Mouse (Mus musculus) urinary bladder, adult 18-20 months (tissue): ENCODE data around the gene Tlr9.

Experiments
- DNase-seq, 2 experiments: peaks; one replicate each; pipeline ENCODE4 v3.0.0; 2022; ENCODE audit warnings: low spot score in 2 of 2, mixed read lengths in 2 of 2

Gene Tlr9

GRCm38 (mm10) chr9:106231816-106232215, 9.4 kb downstream of the Tlr9 start:
- DNase-seq: no peak

GRCm38 (mm10) chr9:106232956-106233355, 10.6 kb downstream of the Tlr9 start:
- DNase-seq: no peak

GRCm38 (mm10) chr9:106233953-106234352, 11.6 kb downstream of the Tlr9 start:
- DNase-seq: no peak

GRCm38 (mm10) chr9:106235194-106235830, 12.9 kb downstream of the Tlr9 start:
- no peak for DNase-seq

- DNase-seq: no peak
These were observed 13.9 kb downstream of the Tlr9 start for GRCm38 (mm10) chr9:106236156-106236817.

- no peak for DNase-seq
These were observed 14.4 kb downstream of the Tlr9 start for GRCm38 (mm10) chr9:106236818-106237211.

- DNase-seq: no peak
These were observed 15.0 kb downstream of the Tlr9 start for GRCm38 (mm10) chr9:106237401-106237800.

- DNase-seq: no peak
These were observed 15.5 kb downstream of the Tlr9 start for GRCm38 (mm10) chr9:106237878-106238277.

- DNase-seq: no peak
These were observed 19.3 kb downstream of the Tlr9 start for GRCm38 (mm10) chr9:106241541-106242164.

GRCm38 (mm10) chr9:106242813-106243488, 20.6 kb downstream of the Tlr9 start:
- DNase-seq: no peak

- DNase-seq: no peak
These were observed 27.2 kb downstream of the Tlr9 start for GRCm38 (mm10) chr9:106249550-106249949.

- peak in 1 of 2 experiments; percentile 61 for DNase-seq
These were observed 27.8 kb downstream of the Tlr9 start for GRCm38 (mm10) chr9:106250245-106250644.

- DNase-seq: no peak
These were observed 28.7 kb downstream of the Tlr9 start for GRCm38 (mm10) chr9:106251066-106251465.

GRCm38 (mm10) chr9:106254001-106254400, 31.6 kb downstream of the Tlr9 start:
- DNase-seq: no peak

GRCm38 (mm10) chr9:106258412-106258811, 36.0 kb downstream of the Tlr9 start:
- no peak for DNase-seq

- DNase-seq: no peak
These were observed 36.6 kb downstream of the Tlr9 start for GRCm38 (mm10) chr9:106258990-106259389.

- no peak for DNase-seq
These were observed 38.7 kb downstream of the Tlr9 start for GRCm38 (mm10) chr9:106261058-106261457.

- DNase-seq: no peak
These were observed 39.1 kb downstream of the Tlr9 start for GRCm38 (mm10) chr9:106261491-106261890.

GRCm38 (mm10) chr9:106262075-106262474, 39.7 kb downstream of the Tlr9 start:
- DNase-seq: no peak

GRCm38 (mm10) chr9:106263381-106263924, 41.1 kb downstream of the Tlr9 start:
- DNase-seq: no peak

GRCm38 (mm10) chr9:106265358-106266075, 43.1 kb downstream of the Tlr9 start:
- no peak for DNase-seq
